Mouse (Mus musculus) T-helper 1 cell (primary cell): ENCODE measurements around the gene Lrp4.

Experiments
- in situ Hi-C: fragments of 300-600 bp; cut with MboI, MseI; formaldehyde crosslinking; loops from one replicate; pipeline ENCODE4 v1.15.1; 2025; ENCODE audit warnings: high pct_unique_total_duplicates

The Lrp4 gene

DNA sequence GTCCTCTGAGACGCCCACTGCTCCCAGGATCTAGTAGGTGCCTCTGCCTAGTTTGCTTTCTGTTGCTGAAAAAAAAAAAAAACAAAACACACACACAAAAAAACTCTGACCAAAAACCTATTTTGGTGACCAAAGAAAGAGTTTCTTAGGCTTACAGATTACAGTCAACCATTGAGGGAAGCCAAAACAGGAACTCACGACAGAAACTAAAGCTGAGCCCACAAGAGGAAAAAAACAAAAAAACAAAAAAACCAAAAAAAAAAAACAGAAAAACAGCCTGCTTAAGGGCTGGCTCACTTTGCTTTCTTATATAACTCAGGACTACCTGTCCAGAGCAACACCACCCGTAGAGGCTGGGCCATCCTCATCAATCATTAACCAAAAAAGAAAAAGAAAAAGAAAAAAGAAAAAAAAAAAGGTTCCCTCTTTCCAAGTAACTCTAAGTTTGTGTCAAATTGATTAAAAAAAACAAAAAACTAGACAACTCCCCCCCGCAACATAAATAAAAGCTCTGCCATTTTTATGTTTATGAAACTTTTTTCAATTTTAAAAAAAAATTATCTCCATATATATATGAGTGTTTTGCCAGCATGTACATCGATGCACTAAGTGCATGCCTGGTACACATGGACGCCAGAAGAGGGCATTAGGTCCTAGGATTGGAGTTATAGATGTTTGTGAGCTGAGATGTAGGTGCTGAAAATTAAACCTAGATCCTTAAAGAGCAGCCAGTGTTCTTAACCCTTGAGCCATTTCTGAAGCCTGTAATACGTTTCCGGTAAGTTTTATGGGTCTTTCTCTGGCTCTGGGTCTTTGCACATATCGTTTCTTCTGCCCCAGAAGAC, 3.9 kb upstream of the Lrp4 start:
- in situ Hi-C loops, result no loop called here

DNA sequence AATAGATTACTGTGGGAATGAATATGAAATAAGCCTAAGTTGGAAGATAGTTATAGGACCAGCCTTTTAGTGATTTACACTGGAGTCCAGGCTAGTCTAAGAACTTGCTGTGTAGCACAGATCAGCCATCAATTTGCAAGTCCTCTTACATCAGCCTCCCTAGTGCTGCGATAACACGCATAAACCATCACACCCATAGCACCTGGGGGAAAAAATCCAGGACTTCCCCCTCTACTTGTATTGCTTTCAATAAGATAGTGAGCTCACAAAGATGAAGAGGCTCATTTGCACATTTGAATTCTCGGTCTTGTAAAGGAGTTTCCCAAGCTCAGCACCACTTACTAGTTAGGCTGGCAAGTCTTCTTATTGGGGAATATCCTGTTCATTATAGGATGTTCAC, 2.9 kb upstream of the Lrp4 start:
- in situ Hi-C loops, result no loop called here

DNA sequence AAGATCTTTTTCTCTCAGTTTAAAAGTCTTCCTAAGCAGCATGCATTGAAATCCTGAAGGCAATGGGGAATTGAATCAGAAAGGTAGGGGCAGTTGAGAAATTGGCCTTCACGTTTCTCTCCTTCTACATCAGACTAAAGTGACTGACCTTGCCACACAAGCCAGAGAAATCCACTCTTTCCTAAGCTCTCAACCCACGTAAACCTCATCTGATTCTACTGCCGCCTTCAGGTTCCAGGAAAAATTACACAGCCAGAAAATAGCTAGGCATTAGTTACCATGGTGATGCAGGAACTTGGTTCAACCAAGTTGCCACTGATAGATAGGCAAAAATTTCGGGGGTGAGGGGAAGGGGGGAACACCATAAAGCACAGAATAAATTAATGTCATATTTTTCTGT, 1.5 kb upstream of the Lrp4 start:
- in situ Hi-C loops, result no loop called here

DNA sequence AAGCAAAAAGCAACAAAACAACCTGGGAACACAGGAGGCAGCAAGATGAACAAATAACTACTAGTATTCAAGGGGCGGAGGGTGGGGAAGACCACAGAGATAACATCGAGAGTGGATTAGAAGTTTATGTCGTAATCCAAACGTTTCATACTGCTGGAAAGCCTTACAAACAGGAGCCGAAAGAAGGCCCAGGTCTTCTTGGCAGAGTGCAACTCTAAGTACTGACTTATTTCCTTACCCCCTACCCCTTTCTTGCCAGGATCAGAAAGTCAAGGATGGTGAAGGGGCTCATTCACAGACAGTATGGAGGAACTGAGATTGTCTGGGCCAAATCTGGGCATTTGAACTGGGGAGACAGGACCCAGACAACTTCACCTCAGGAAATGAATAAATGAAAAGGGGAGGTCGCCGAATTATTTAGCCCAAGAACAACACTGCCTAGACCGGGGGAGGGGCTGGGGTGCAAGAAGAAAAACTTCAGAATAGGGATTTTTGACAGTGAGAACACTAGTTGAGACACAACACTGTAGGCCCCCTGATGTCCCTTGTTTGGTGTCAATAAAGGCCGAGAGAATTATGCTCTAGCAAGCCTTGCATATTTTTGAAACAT, 715 bp upstream of the Lrp4 start:
- in situ Hi-C loops, result no loop called here

GRCm38 (mm10) chr2:91457656-91458251, 443 bp downstream of the Lrp4 start:
- in situ Hi-C loops, result no loop called here

DNA sequence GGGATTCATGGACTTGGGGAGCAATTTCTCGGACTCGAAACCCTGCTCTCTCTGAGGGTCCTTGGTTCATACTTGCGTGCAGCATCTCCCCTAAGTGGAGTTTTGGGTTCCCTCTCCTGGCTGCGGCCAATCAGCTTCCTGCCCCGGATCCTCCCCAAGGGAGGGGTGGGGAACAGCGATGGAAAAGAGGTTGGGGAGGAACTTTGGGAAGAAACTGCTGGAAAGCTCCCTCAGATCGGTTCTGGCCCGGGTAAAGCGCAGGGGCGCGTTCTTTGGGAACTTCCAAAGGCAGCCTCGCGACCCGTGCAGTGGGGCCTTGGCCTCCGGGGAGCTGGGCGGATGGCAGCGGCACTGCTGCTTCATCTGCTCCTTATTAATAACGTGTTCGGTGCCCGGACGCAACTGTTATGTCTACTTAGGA, 951 bp downstream of the Lrp4 start:
- in situ Hi-C loops, result no loop called here

GRCm38 (mm10) chr2:91458673-91459391, 1.5 kb downstream of the Lrp4 start:
- in situ Hi-C loops, result no loop called here

DNA sequence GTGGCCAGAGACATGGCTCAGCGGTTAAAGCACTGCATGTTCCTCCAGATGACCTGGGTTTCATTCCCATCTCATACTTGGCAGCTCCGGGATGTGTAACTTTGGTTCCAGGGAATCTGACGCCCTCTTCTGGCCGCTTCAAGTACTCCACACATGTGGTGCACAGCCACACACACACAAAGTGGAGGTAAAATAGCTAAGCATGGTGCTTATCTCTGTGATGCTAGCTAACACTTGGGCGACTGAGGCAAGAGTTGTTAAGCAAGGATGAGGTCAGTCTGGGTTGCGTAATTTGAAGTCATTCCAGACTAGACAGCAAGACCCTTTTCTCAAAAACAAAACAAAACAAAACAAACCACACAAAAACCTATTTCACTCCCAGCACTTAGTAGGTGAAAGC, 2.8 kb downstream of the Lrp4 start:
- in situ Hi-C loops, result no loop called here

DNA sequence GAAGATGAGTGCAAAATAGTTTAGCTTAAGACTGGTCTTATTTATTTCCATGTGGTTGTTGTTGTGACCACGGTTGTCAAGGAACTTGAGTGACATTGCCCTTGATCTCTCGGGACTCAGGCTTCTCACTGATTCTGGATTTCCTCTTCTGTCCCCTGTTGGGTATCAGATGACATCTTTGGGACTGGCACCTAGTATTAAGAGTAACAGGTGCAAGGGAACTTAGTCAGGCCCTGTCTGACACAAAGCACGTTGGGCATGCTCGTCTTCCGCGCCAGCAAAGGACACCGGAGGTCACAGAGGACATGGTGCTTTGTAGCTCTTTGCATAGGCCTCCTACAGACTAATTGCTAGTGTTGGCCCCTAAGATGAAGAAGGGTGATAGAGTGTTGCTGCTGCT, 3.5 kb downstream of the Lrp4 start:
- in situ Hi-C loops, result no loop called here

- in situ Hi-C loops, result no loop called here
Measured at GRCm38 (mm10) chr2:91461341-91461740, 4.0 kb downstream of the Lrp4 start.

GRCm38 (mm10) chr2:91462196-91462595, 4.9 kb downstream of the Lrp4 start:
- in situ Hi-C loops, result no loop called here

DNA sequence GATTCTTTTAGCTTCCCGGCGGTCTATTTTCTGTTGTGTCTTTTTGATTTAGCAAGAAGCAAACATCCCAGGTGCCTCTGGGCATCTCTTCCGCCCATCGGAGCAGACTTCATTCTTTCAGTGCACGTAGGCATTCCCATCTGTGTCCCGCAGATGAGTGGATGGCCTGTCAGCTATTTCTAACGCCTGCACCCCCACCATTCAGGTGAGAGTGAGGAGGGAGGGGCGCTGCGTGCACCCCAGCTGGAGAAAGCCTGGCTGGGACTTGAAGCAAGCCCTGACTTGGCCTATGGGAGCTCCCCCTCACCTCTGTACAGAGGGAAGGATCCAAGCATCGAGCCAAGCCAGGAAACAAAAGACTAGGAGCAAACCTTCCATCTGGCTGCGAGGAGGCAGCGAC, 5.4 kb downstream of the Lrp4 start:
- in situ Hi-C loops, result no loop called here

- in situ Hi-C loops, result no loop called here
Measured at GRCm38 (mm10) chr2:91465934-91466333, 8.6 kb downstream of the Lrp4 start.

- in situ Hi-C loops, result no loop called here
Measured at GRCm38 (mm10) chr2:91467613-91468012, 10.3 kb downstream of the Lrp4 start.

GRCm38 (mm10) chr2:91470055-91470647, 12.8 kb downstream of the Lrp4 start:
- in situ Hi-C loops, result no loop called here

DNA sequence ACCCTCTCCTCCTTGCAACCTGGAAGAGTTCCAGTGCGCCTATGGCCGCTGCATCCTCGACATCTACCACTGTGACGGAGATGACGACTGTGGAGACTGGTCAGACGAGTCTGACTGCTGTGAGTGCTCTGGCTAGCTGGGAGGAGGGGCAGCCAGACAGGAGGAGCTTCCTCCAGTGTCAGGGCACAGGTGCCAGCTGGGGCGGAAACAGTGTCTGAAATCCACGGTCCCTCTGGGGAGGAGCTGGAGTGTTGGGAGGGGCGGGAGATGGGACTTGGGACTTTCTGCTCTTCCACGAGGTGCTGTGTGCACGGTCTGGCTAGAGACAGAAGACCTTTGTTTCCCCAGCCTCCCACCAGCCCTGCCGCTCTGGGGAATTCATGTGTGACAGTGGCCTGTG, 17.0 kb downstream of the Lrp4 start:
- in situ Hi-C loops, result no loop called here

- in situ Hi-C loops, result no loop called here
Measured at GRCm38 (mm10) chr2:91475791-91476190, 18.5 kb downstream of the Lrp4 start.

DNA sequence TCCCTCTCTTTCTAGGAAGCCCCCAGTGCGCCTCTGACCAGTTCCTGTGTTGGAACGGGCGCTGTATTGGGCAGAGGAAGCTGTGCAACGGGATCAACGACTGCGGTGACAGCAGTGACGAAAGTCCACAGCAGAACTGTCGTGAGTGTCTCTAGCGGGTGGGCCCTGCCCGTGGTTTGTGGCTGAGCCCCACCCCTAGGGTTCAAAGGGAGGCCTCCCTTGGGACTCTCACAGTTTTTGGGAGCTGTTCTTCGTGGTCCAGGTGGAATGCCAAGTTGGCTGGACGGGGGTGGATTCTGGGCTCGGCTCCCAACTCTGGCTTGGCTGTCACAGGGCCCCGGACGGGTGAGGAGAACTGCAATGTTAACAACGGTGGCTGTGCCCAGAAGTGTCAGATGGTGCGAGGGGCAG, 18.9 kb downstream of the Lrp4 start:
- in situ Hi-C loops, result no loop called here

- in situ Hi-C loops, result no loop called here
Measured at GRCm38 (mm10) chr2:91476841-91477240, 19.5 kb downstream of the Lrp4 start.

- in situ Hi-C loops, result loop anchor here (5.0 to 10.0 kb wide), 2 partner anchors 193 to 366 kb away; partner anchors contain the start of gene Mybpc3
Measured at GRCm38 (mm10) chr2:91480399-91480801, 23.1 kb downstream of the Lrp4 start.

- in situ Hi-C loops, result loop anchor here (5.0 to 10.0 kb wide), 2 partner anchors 194 to 366 kb away; partner anchors contain the start of gene Mybpc3
Measured at GRCm38 (mm10) chr2:91480805-91481514, 23.6 kb downstream of the Lrp4 start.
